Mouse (Mus musculus) limb, embryonic 15.5 days (tissue): ENCODE measurements around the gene Svs4. TPM values are rescaled to one million over a fixed set of nuclear protein-coding genes. Genes with fewer than 3 reads are reported as not detected.

Experiments
- polyA plus RNA-seq: library from polyadenylated mRNA; unstranded; fragments of >200 nt; fragmentation: Nextera tagmentation; extraction: Ambion mirVana; gene quantifications from 2 replicates; pipeline ENCODE4 v1.2.1, GENCODE M21; 2015

Svs4 gene
- polyA plus RNA-seq, 1 experiment from 2014 or later, result not detected

Other genes starting within 250 kb of the Svs4 start
- 17.7 and 19.6 TPM in 2 replicates for gene Stk4, start 208.1 kb downstream of the Svs4 start, polyA plus RNA-seq
- gene Tomm34, start 207.3 kb downstream of the Svs4 start, polyA plus RNA-seq, result 49.1 and 53.7 TPM in 2 replicates
- gene Kcns1, start 107.3 kb downstream of the Svs4 start, polyA plus RNA-seq, result 2.0 and 3.6 TPM in 2 replicates
- gene Wfdc5, start 95.7 kb downstream of the Svs4 start, polyA plus RNA-seq, result 9.1 and 10.3 TPM in 2 replicates
- gene Wfdc12, start 87.9 kb downstream of the Svs4 start, polyA plus RNA-seq, result 0.40 TPM in 1 of 2 replicates, not detected in the other
- not detected in 2 replicates for gene Wfdc15a, start 78.3 kb downstream of the Svs4 start, polyA plus RNA-seq
- gene Wfdc15b, start 56.8 kb downstream of the Svs4 start, polyA plus RNA-seq, result not detected in 2 replicates
- gene Svs2, start 40.0 kb downstream of the Svs4 start, polyA plus RNA-seq, result not detected in 2 replicates
- gene Svs3b, start 21.8 kb downstream of the Svs4 start, polyA plus RNA-seq, result not detected in 2 replicates
- gene Svs3a, start 10.8 kb upstream of the Svs4 start, polyA plus RNA-seq, result not detected in 2 replicates
- gene Svs6, start 38.3 kb upstream of the Svs4 start, polyA plus RNA-seq, result not detected in 2 replicates
- not detected in 2 replicates for gene Svs5, start 54.3 kb upstream of the Svs4 start, polyA plus RNA-seq
- 4.3 TPM in 2 replicates for gene Slpi, start 110.6 kb upstream of the Svs4 start, polyA plus RNA-seq
- 1.2 and 1.3 TPM in 2 replicates for gene Rbpjl, start 124.7 kb upstream of the Svs4 start, polyA plus RNA-seq
- gene Matn4, start 126.7 kb upstream of the Svs4 start, polyA plus RNA-seq, result 108 and 113 TPM in 2 replicates
- 107 and 110 TPM in 2 replicates for gene Sdc4, start 165.4 kb upstream of the Svs4 start, polyA plus RNA-seq
- 54.5 and 61.2 TPM in 2 replicates for gene Sys1, start 178.5 kb upstream of the Svs4 start, polyA plus RNA-seq
- gene Gm20458, start 182.5 kb upstream of the Svs4 start, polyA plus RNA-seq, result 11.0 and 12.2 TPM in 2 replicates
- not detected in 2 replicates for gene Trp53tg5, start 195.3 kb upstream of the Svs4 start, polyA plus RNA-seq
- 6.3 and 6.9 TPM in 2 replicates for gene Dbndd2, start 207.6 kb upstream of the Svs4 start, polyA plus RNA-seq
- 65.0 and 67.5 TPM in 2 replicates for gene Pigt, start 219.1 kb upstream of the Svs4 start, polyA plus RNA-seq